Mouse (Mus musculus): ENCODE measurements at regions not wholly inside any gene's neighbourhood (a gene's known extent, or its start where the extent isn't known, plus 50 kb on each side); places are given as distances from the start of the nearest gene placed in this dataset.

DNA sequence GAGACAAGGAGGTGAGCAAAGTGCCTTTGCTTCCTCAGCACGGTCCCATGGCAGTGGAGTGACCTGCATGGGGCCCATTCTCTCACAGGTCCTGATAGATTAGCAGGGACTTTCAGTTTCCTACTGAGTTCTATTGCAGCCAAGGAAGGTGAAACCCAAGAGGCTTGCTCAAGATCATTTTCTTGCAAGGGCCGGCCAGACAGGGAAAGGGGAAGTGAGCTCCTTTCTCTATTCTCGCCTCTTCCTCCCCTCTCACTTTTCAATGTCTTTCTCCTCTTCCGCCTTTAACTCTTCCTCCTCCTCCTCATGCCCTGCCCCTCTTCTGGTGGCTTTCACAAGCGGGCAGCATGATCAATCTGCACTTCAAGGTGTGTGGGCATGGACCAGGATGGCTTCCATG, 175.9 kb upstream of the Eef2kmt start:
- no peak for TF ChIP-seq CTCF (IDR thresholded peaks at IDR 0.05; ENCODE audit: insufficient read depth, low read length)
- TF ChIP-seq POLR2A (IDR thresholded peaks at IDR 0.05; ENCODE audit: borderline replicate concordance, extremely low read depth, low read depth, low read length), result no peak
